Mouse (Mus musculus) T-helper 1 cell (primary cell): ENCODE results near the gene Snapc3.
"Not testable (repeated sequence)": the region's sequence is repeated elsewhere in the genome, so short reads cannot be mapped to it uniquely, and the experiment has no call there.

Source experiments
- in situ Hi-C: fragments of 300-600 bp; cut with MboI, MseI; formaldehyde crosslinking; loops from one replicate; pipeline ENCODE4 v1.15.1; 2025; ENCODE audit warnings: high pct_unique_total_duplicates

Snapc3 gene

GRCm38 (mm10) chr4:83417820-83418186 is 279 bp downstream of the Snapc3 start:
- in situ Hi-C loops = no loop called here

GRCm38 (mm10) chr4:83418781-83419180 is 1.3 kb downstream of the Snapc3 start:
- in situ Hi-C loops = no loop called here

- in situ Hi-C loops = no loop called here
These were observed 6.1 kb downstream of the Snapc3 start for GRCm38 (mm10) chr4:83423641-83424040.

GRCm38 (mm10) chr4:83425119-83425518 is 7.6 kb downstream of the Snapc3 start:
- in situ Hi-C loops = no loop called here

GRCm38 (mm10) chr4:83427141-83427540 is 9.6 kb downstream of the Snapc3 start:
- in situ Hi-C loops = no loop called here

GRCm38 (mm10) chr4:83427696-83428095 is 10.2 kb downstream of the Snapc3 start:
- in situ Hi-C loops = no loop called here

GRCm38 (mm10) chr4:83428845-83429244 is 11.3 kb downstream of the Snapc3 start:
- in situ Hi-C loops = no loop called here

- in situ Hi-C loops = no loop called here
These were observed 14.4 kb downstream of the Snapc3 start for GRCm38 (mm10) chr4:83431950-83432349.

- in situ Hi-C loops = no loop called here
These were observed 15.4 kb downstream of the Snapc3 start for GRCm38 (mm10) chr4:83432901-83433300.

GRCm38 (mm10) chr4:83436375-83436774 is 18.9 kb downstream of the Snapc3 start:
- in situ Hi-C loops = no loop called here

- in situ Hi-C loops = no loop called here
These were observed 20.6 kb downstream of the Snapc3 start for GRCm38 (mm10) chr4:83438116-83438515.

GRCm38 (mm10) chr4:83439045-83439444 is 21.5 kb downstream of the Snapc3 start:
- in situ Hi-C loops = no loop called here

GRCm38 (mm10) chr4:83441050-83441449 is 23.5 kb downstream of the Snapc3 start:
- in situ Hi-C loops = no loop called here

GRCm38 (mm10) chr4:83450785-83451184 is 33.3 kb downstream of the Snapc3 start:
- in situ Hi-C loops = no loop called here

GRCm38 (mm10) chr4:83460106-83460505 is 42.6 kb downstream of the Snapc3 start:
- in situ Hi-C loops = no loop called here

- in situ Hi-C loops = no loop called here
These were observed 47.3 kb downstream of the Snapc3 start for GRCm38 (mm10) chr4:83464827-83465226.

GRCm38 (mm10) chr4:83467615-83468014 is 50.1 kb downstream of the Snapc3 start:
- in situ Hi-C loops = no loop called here

- in situ Hi-C loops = no loop called here
These were observed 50.7 kb downstream of the Snapc3 start for GRCm38 (mm10) chr4:83468208-83468607.

- in situ Hi-C loops = no loop called here
These were observed 67.7 kb downstream of the Snapc3 start for GRCm38 (mm10) chr4:83485250-83485649.

- in situ Hi-C loops = no loop called here
These were observed 68.2 kb downstream of the Snapc3 start for GRCm38 (mm10) chr4:83485735-83486116.

- in situ Hi-C loops = no loop called here
These were observed 68.8 kb downstream of the Snapc3 start, which contains the start of gene Psip1 for GRCm38 (mm10) chr4:83486117-83486901. Gene Psip1 (minus strand): TSS chr4:83486459.

- in situ Hi-C loops = no loop called here
These were observed 71.6 kb downstream of the Snapc3 start for GRCm38 (mm10) chr4:83489121-83489520.

- in situ Hi-C loops = no loop called here
These were observed 75.6 kb downstream of the Snapc3 start for GRCm38 (mm10) chr4:83493112-83493511.

GRCm38 (mm10) chr4:83497013-83497412 is 79.5 kb downstream of the Snapc3 start:
- in situ Hi-C loops = not testable (repeated sequence)
